Mouse (Mus musculus) embryonic facial prominence, embryonic 15.5 days (tissue): ENCODE results near the gene Nasp. TPM values are rescaled to one million over a fixed set of nuclear protein-coding genes. Genes with fewer than 3 reads are reported as not detected.

Experiments used
- ATAC-seq: fragments of 200-750 bp; cut with Nextera tagmentation; 2 replicates; pipeline ENCODE4 v1.8.0; 2017; ENCODE audit warnings: low read depth, moderate TSS enrichment; ENCODE audit not compliant: insufficient number of reproducible peaks, low FRiP score, low TSS enrichment
- H3K27ac ChIP-seq: fragments of 300-500 bp; sonication (generic); replicated peaks from 2 replicates; pipeline ENCODE4 v1.5.1; 2015; ENCODE audit warnings: mild to moderate bottlenecking, inconsistent platforms
- H3K27me3 ChIP-seq: fragments of 300-500 bp; sonication (generic); 2 replicates; pipeline ENCODE4 v1.6.1; 2015; ENCODE audit warnings: inconsistent platforms
- H3K36me3 ChIP-seq: fragments of 300-500 bp; sonication (generic); 2 replicates; pipeline ENCODE4 v1.6.1; 2015; ENCODE audit warnings: mild to moderate bottlenecking, inconsistent platforms
- H3K4me1 ChIP-seq: fragments of 300-500 bp; sonication (generic); 2 replicates; pipeline ENCODE4 v1.6.1; 2015; ENCODE audit warnings: inconsistent platforms
- H3K4me2 ChIP-seq: fragments of 300-500 bp; sonication (generic); replicated peaks from 2 replicates; pipeline ENCODE4 v1.6.1; 2015; ENCODE audit warnings: mild to moderate bottlenecking, inconsistent platforms
- H3K4me3 ChIP-seq: fragments of 300-500 bp; sonication (generic); replicated peaks from 2 replicates; pipeline ENCODE4 v1.5.1; 2015; ENCODE audit warnings: mild to moderate bottlenecking, inconsistent platforms
- H3K9ac ChIP-seq: fragments of 300-500 bp; sonication (generic); 2 replicates; pipeline ENCODE4 v1.6.1; 2015; ENCODE audit warnings: inconsistent platforms
- H3K9me3 ChIP-seq: fragments of 300-500 bp; sonication (generic); replicated peaks from 2 replicates; pipeline ENCODE4 v1.6.1; 2016; ENCODE audit warnings: inconsistent platforms
- WGBS: fragments of 180-500 bp; shearing (Covaris S2); methylation state at CpG from one replicate; pipeline ENCODE4 v1.1.7; 2015; 5-methylcytosine and 5-hydroxymethylcytosine counted together
- polyA plus RNA-seq: library from polyadenylated mRNA; unstranded; fragments of >200 nt; fragmentation: Nextera tagmentation; extraction: Ambion mirVana; gene quantifications from 2 replicates; pipeline ENCODE4 v1.2.1, GENCODE M21; 2015

The Nasp gene
- polyA plus RNA-seq, 1 experiment from 2014 or later = 107 TPM

DNA sequence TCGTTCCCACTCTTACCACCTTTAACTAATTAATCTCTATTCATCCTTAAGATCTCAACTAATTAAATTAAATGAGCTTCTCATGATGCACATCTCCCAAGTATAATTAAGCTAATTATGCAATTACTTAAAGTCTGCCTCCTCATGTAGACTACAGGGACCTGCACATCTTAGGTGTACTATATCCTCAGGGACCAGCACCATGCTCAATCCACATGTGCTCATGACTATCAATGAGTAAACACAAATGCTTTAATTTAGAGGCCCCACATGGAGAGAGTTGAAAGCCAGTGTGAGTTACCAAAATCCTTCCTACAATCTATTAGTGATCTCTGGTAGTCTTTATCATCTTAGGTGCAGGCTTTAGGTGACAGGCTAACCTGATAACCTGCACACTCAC, 7.5 kb upstream of the Nasp start:
- WGBS = 88% methylated on average over 1 of the region's 1 CpGs
- no peak for ATAC-seq
- no peaks in the 10 kb centered on the region for H3K9me3 ChIP-seq
- H3K9ac ChIP-seq = no peak overlapping the region
- H3K27ac ChIP-seq = no peak overlapping the region
- no peaks in the 10 kb centered on the region for H3K4me1 ChIP-seq
- no peak overlapping the region for H3K4me2 ChIP-seq
- H3K27me3 ChIP-seq = no peaks in the 10 kb centered on the region
- H3K4me3 ChIP-seq = no peak overlapping the region
- peaks cover 64% of the 10 kb centered on the region for H3K36me3 ChIP-seq

DNA sequence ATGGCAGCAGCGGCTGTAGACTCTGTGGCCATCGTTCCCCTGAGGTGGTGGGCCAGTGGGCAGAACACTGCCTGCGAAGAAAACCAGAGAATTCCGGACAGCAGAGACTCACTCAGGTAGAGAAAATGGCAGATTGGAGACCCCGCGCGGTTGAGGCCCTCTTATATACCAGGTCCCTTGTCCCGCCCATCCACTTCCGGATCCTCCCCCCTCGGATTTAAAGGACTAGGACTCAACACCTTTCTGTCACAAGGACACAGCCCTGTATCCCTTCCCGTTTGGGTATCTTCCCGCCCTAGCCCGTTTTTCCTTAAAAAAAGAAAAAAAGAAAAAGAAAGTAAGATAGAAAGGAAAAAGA, 403 bp downstream of the Nasp start:
- peaks cover 3% of the 10 kb centered on the region; the same call in 1 of the 2 replicates for H3K36me3 ChIP-seq
- H3K27me3 ChIP-seq = no peaks in the 10 kb centered on the region
- under 1% methylated on average over 13 of the region's 13 CpGs for WGBS
- peak overlapping the region; percentile 97 for H3K27ac ChIP-seq
- peak overlapping the region; percentile 100 for H3K4me3 ChIP-seq
- peak; percentile 91 for ATAC-seq
- H3K4me1 ChIP-seq = peaks cover 16% of the 10 kb centered on the region
- H3K9me3 ChIP-seq = no peaks in the 10 kb centered on the region
- H3K4me2 ChIP-seq = peak overlapping the region; percentile 74
- peak overlapping the region; percentile 83 for H3K9ac ChIP-seq

GRCm38 (mm10) chr4:116626658-116627358, 933 bp downstream of the Nasp start:
- Histone ChIP-seq H3K4me3 (peak overlapping the region; percentile 100), H3K27me3 (no peaks in the 10 kb centered on the region), H3K9ac (peak overlapping the region; percentile 83), H3K4me1 (peaks cover 16% of the 10 kb centered on the region), H3K36me3 (no peaks in the 10 kb centered on the region; the same call in 1 of the 2 replicates), H3K4me2 (peak overlapping the region; percentile 74), H3K27ac (peak overlapping the region; percentile 97), H3K9me3 (no peaks in the 10 kb centered on the region)
- peak; percentile 78 for ATAC-seq
- under 1% methylated on average over 53 of the region's 53 CpGs for WGBS

GRCm38 (mm10) chr4:116624831-116625230, 2.9 kb downstream of the Nasp start:
- WGBS = 93% methylated on average over 4 of the region's 4 CpGs
- H3K27ac ChIP-seq = no peak overlapping the region
- ATAC-seq = no peak
- peaks cover 11% of the 10 kb centered on the region; the same call in 1 of the 2 replicates for H3K36me3 ChIP-seq
- H3K9me3 ChIP-seq = no peaks in the 10 kb centered on the region
- H3K4me2 ChIP-seq = no peak overlapping the region
- H3K27me3 ChIP-seq = no peaks in the 10 kb centered on the region
- H3K4me1 ChIP-seq = peaks cover 16% of the 10 kb centered on the region
- H3K4me3 ChIP-seq = no peak overlapping the region
- no peak overlapping the region for H3K9ac ChIP-seq

DNA sequence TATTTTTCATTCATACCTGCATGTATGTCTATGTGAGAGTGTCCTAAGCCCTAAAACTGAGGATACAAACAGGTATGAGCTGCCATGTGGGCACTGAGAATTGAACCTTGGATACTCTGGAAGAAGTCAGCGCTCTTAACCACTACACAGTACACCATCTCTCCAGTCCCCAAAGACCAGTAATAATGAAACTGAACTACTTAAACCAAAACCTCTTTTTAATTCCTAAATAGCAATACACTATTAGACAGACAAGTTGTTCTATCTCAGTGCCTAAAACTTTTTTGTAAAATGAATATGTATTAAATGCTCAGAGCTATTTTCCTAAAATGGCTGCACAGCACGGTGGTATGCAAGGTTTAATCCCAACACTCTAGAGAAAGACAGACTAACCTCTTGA, 12.5 kb downstream of the Nasp start:
- Histone ChIP-seq H3K9ac (no peak overlapping the region), H3K27me3 (no peaks in the 10 kb centered on the region), H3K4me2 (no peak overlapping the region), H3K4me1 (no peaks in the 10 kb centered on the region), H3K4me3 (no peak overlapping the region), H3K27ac (no peak overlapping the region), H3K9me3 (no peaks in the 10 kb centered on the region), H3K36me3 (peaks cover 53% of the 10 kb centered on the region)
- no peak for ATAC-seq
- WGBS = 98% methylated on average over 2 of the region's 2 CpGs

DNA sequence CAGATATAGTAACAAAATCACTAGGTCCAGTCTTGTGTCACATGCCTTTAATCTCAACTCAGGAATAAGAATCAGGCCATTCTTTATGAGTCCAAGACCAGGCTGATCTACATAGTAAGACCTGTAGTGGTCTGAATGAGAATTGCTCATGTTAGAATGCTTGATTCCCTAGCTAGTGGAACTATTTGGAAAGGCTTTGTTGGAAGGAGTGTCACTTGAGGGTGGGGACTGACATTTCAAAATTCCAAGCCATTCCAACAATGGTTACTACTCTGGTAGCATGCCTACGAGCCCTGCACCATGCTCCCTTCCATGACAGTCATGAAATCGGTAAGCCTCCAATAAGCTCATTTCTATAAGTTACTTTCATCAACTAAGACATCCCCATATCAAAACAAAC, 15.1 kb downstream of the Nasp start:
- 94% methylated on average over 2 of the region's 2 CpGs for WGBS
- no peak for ATAC-seq
- peaks cover 59% of the 10 kb centered on the region for H3K36me3 ChIP-seq

GRCm38 (mm10) chr4:116596978-116597881, 30.5 kb downstream of the Nasp start:
- peaks cover 26% of the 10 kb centered on the region for H3K4me1 ChIP-seq
- peaks cover 31% of the 10 kb centered on the region for H3K36me3 ChIP-seq
- H3K4me3 ChIP-seq = peak overlapping the region; percentile 66
- no peaks in the 10 kb centered on the region for H3K27me3 ChIP-seq
- H3K27ac ChIP-seq = peak overlapping the region; percentile 81
- 1% methylated on average over 50 of the region's 50 CpGs for WGBS
- no peaks in the 10 kb centered on the region for H3K9me3 ChIP-seq
- peak; percentile 89 for ATAC-seq
- peak overlapping the region; percentile 68 for H3K9ac ChIP-seq
- H3K4me2 ChIP-seq = peak overlapping the region; percentile 92

More for the DNA sequence above, 15.1 kb downstream of the Nasp start:
- Histone ChIP-seq H3K4me3 (no peak overlapping the region), H3K27me3 (no peaks in the 10 kb centered on the region), H3K27ac (no peak overlapping the region), H3K9me3 (no peaks in the 10 kb centered on the region), H3K4me1 (no peaks in the 10 kb centered on the region), H3K9ac (no peak overlapping the region), H3K4me2 (no peak overlapping the region)

- 27% methylated on average over 5 of the region's 5 CpGs for WGBS
- peaks cover 26% of the 10 kb centered on the region for H3K4me1 ChIP-seq
- H3K4me2 ChIP-seq = peak within 1 kb of the TSS; percentile 92
- peak within 1 kb of the TSS; percentile 66 for H3K4me3 ChIP-seq
- H3K9me3 ChIP-seq = no peaks in the 10 kb centered on the region
- peak within 1 kb of the TSS; percentile 68 for H3K9ac ChIP-seq
- H3K36me3 ChIP-seq = peaks cover 31% of the 10 kb centered on the region
- H3K27ac ChIP-seq = peak within 1 kb of the TSS; percentile 81
- no peak for ATAC-seq
- no peaks in the 10 kb centered on the region for H3K27me3 ChIP-seq
Measured at GRCm38 (mm10) chr4:116596379-116596778, 31.4 kb downstream of the Nasp start, which contains the start of gene Ccdc17. Gene Ccdc17, plus strand, starts transcription at chr4:116596654.

GRCm38 (mm10) chr4:116595793-116596192, 31.9 kb downstream of the Nasp start:
- no peak overlapping the region for H3K27ac ChIP-seq
- no peaks in the 10 kb centered on the region for H3K9me3 ChIP-seq
- 81% methylated on average over 8 of the region's 8 CpGs for WGBS
- ATAC-seq = no peak
- H3K4me1 ChIP-seq = peaks cover 26% of the 10 kb centered on the region
- H3K36me3 ChIP-seq = peaks cover 35% of the 10 kb centered on the region
- no peak overlapping the region for H3K4me2 ChIP-seq
- H3K4me3 ChIP-seq = no peak overlapping the region
- no peaks in the 10 kb centered on the region for H3K27me3 ChIP-seq
- H3K9ac ChIP-seq = no peak overlapping the region

GRCm38 (mm10) chr4:116558151-116558882, 69.4 kb downstream of the Nasp start:
- Histone ChIP-seq H3K4me2 (peak overlapping the region; percentile 57), H3K9ac (peak overlapping the region; percentile 75), H3K27ac (peak overlapping the region; percentile 98), H3K4me1 (no peaks in the 10 kb centered on the region), H3K36me3 (peaks cover 10% of the 10 kb centered on the region), H3K27me3 (no peaks in the 10 kb centered on the region), H3K9me3 (no peaks in the 10 kb centered on the region), H3K4me3 (peak overlapping the region; percentile 76)
- WGBS = 3% methylated on average over 15 of the region's 15 CpGs
- no peak for ATAC-seq
